Mouse (Mus musculus) C2C12 (cell line): ENCODE data around the gene Best3. TPM values are rescaled to one million over a fixed set of nuclear protein-coding genes. Genes with fewer than 3 reads are reported as not detected.

Source experiments
- H3K27me3 ChIP-seq: one replicate; pipeline ENCODE4 v1.6.1; 2011; ENCODE audit not compliant: control insufficient read depth, insufficient read depth, insufficient read length
- H3K36me3 ChIP-seq: one replicate; pipeline ENCODE4 v1.6.1; 2011; ENCODE audit not compliant: control insufficient read depth, insufficient read depth
- H3K4me3 ChIP-seq: one replicate; pipeline ENCODE4 v1.5.1; 2011; ENCODE audit warnings: mild to moderate bottlenecking, control low read depth; ENCODE audit not compliant: poor library complexity, insufficient read depth, severe bottlenecking
- H3K79me2 ChIP-seq: one replicate; pipeline ENCODE4 v1.6.1; 2011; ENCODE audit not compliant: control insufficient read depth, insufficient read depth
- H3K79me3 ChIP-seq: one replicate; pipeline ENCODE4 v1.6.1; 2011; ENCODE audit warnings: low read depth, control low read depth
- H3ac ChIP-seq: one replicate; pipeline ENCODE3; 2011; ENCODE audit warnings: low read depth; ENCODE audit not compliant: control insufficient read depth, insufficient read length
- CEBPB ChIP-seq: IDR thresholded peaks from one replicate; pipeline ENCODE4 v1.6.1; 2011; ENCODE audit warnings: low read depth, mild to moderate bottlenecking, control low read depth, moderate library complexity
- CTCF ChIP-seq: IDR thresholded peaks from one replicate; pipeline ENCODE4 v1.5.1; 2011; ENCODE audit not compliant: control insufficient read depth, insufficient read depth, insufficient read length
- FOSL1 ChIP-seq: IDR thresholded peaks from one replicate; pipeline ENCODE4 v1.8.0; 2011; ENCODE audit warnings: mild to moderate bottlenecking, low read length; ENCODE audit not compliant: poor library complexity, insufficient read depth, severe bottlenecking
- MAX ChIP-seq: IDR thresholded peaks from one replicate; pipeline ENCODE4 v1.6.1; 2011; ENCODE audit warnings: mild to moderate bottlenecking, control low read depth
- MYOD1 ChIP-seq: IDR thresholded peaks from one replicate; pipeline ENCODE4 v1.6.1; 2011; ENCODE audit warnings: low read depth; ENCODE audit not compliant: control insufficient read depth, insufficient read length
- MYOG ChIP-seq: IDR thresholded peaks from one replicate; pipeline ENCODE4 v1.6.1; 2011; ENCODE audit not compliant: control insufficient read depth, insufficient read length; ENCODE audit errors: extremely low read depth
- USF1 ChIP-seq: IDR thresholded peaks from one replicate; pipeline ENCODE4 v1.6.1; 2011; ENCODE audit warnings: low read depth, mild to moderate bottlenecking, control low read depth, moderate library complexity
- polyA plus RNA-seq: library from polyadenylated mRNA; unstranded; fragments of >200 nt; fragmentation: generic; extraction: Trizol; gene quantifications from one replicate; pipeline ENCODE4 v1.2.1, GENCODE M21; 2012; ENCODE audit warnings: missing spikeins

Gene Best3
- polyA plus RNA-seq, 1 experiment = 0.09 TPM

DNA sequence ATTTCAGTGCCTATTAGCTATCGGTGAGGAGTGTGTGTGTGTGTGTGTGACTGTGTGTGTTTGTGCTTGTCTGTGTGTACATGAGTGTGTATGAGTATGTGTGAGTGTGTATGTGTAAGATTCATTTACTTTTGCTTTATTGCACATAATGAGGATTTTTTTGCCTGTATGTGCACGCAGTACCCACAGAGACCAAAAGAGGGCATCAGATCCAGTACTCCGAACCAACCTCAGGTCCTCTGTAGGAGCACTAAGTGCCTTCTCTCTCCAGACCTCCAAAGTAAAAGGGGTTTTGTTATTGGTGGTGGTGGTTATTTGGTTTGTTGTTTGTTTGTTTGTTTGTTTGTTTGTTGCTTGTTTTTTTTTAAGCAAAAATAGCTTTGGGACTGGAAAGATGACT, 5.2 kb upstream of the Best3 start:
- no peaks in the 10 kb centered on the region for H3K27me3 ChIP-seq
- H3K79me3 ChIP-seq = no peaks in the 10 kb centered on the region
- H3K79me2 ChIP-seq = no peaks in the 10 kb centered on the region
- no peaks in the 10 kb centered on the region for H3K36me3 ChIP-seq
- no peak for TF ChIP-seq MYOG
- TF ChIP-seq CEBPB = no peak
- TF ChIP-seq CTCF = no peak
- no peak for TF ChIP-seq MAX
- TF ChIP-seq USF1 = no peak
- no peak for TF ChIP-seq MYOD1
- no peak for TF ChIP-seq FOSL1
- H3K4me3 ChIP-seq = no peak overlapping the region
- no peak overlapping the region for H3ac ChIP-seq

DNA sequence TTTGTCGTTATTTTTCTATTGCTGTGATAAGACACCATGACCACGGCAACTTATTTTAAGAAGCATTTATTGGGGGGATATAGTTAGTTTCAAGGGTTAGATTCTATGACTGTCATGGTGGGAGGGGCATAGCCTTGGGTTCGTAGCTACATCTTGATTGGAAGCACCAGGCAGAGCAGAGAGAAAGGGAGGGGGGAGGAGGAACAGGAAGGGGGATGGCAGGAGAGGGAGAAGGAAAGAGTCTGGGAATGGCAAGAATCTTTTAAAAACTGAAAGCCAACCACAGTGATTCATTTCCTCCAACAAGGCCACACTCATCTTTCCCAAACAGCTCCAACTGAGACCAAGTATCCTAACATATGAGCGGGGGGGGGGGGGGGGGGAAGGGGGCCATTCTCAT, 3.6 kb upstream of the Best3 start:
- no peaks in the 10 kb centered on the region for H3K79me3 ChIP-seq
- TF ChIP-seq CEBPB (no peak), MYOD1 (no peak), MYOG (no peak), CTCF (no peak), FOSL1 (no peak), USF1 (no peak)
- no peak overlapping the region for H3ac ChIP-seq
- no peak overlapping the region for H3K4me3 ChIP-seq
- no peaks in the 10 kb centered on the region for H3K27me3 ChIP-seq
- no peaks in the 10 kb centered on the region for H3K36me3 ChIP-seq
- H3K79me2 ChIP-seq = no peaks in the 10 kb centered on the region

DNA sequence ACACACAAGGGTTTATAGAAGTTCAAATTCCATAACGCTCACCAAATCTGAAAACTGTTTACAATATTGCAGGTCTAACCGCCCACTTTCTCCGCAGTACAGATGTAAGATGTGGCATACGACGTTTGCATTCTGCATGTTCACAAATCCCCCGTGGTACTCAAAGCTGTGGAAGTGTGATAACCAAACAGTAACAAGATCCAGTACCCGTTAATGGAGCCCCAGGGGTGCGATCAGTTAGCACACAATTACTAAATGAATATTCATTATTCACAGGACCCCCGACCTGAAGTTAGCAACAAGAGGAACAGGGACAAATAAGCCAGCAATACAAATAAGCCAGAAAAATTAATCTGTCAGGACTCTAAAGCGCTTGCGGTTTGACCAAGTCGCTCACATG, 1.3 kb upstream of the Best3 start:
- Histone ChIP-seq H3K4me3 (no peak overlapping the region), H3K36me3 (no peaks in the 10 kb centered on the region), H3K79me2 (no peaks in the 10 kb centered on the region), H3ac (no peak overlapping the region), H3K79me3 (no peaks in the 10 kb centered on the region), H3K27me3 (no peaks in the 10 kb centered on the region)
- TF ChIP-seq USF1 = no peak
- no peak for TF ChIP-seq MYOD1
- no peak for TF ChIP-seq CEBPB
- no peak for TF ChIP-seq MYOG
- TF ChIP-seq CTCF = no peak
- no peak for TF ChIP-seq FOSL1
- TF ChIP-seq MAX = no peak

DNA sequence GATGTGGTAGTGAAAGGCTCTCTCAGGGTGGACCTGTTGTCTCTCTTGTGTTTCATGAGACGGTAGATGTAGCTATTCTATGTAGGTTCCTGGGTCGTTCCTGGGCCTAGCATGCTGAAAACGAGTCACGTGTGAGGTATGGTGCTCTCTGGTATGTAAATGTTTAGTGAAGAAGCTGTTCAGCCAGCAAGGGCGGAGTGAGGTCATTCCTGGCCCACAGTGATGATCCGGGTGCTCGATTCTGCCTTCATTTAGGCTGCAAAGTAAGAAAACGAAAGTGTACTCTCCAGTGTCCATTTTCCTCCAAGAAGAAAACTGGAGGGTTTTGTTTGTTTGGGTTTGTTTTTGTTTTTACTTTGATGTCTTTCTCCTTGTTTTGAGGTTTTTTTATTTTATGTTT, 7.9 kb downstream of the Best3 start:
- H3K4me3 ChIP-seq = no peak overlapping the region
- no peaks in the 10 kb centered on the region for H3K79me2 ChIP-seq
- H3ac ChIP-seq = no peak overlapping the region
- no peaks in the 10 kb centered on the region for H3K79me3 ChIP-seq
- H3K27me3 ChIP-seq = no peaks in the 10 kb centered on the region
- H3K36me3 ChIP-seq = no peaks in the 10 kb centered on the region
- no peak for TF ChIP-seq MAX
- no peak for TF ChIP-seq MYOD1
- TF ChIP-seq CTCF = no peak

GRCm38 (mm10) chr10:116995162-116995561, 9.0 kb downstream of the Best3 start:
- H3K4me3 ChIP-seq = no peak overlapping the region

GRCm38 (mm10) chr10:116995584-116996235, 9.6 kb downstream of the Best3 start:
- Histone ChIP-seq H3K4me3 (no peak overlapping the region), H3ac (no peak overlapping the region), H3K27me3 (no peaks in the 10 kb centered on the region), H3K79me3 (no peaks in the 10 kb centered on the region), H3K36me3 (no peaks in the 10 kb centered on the region), H3K79me2 (no peaks in the 10 kb centered on the region)
- TF ChIP-seq FOSL1 (no peak), CTCF (no peak), CEBPB (no peak), MAX (no peak), MYOG (no peak), USF1 (no peak), MYOD1 (no peak)

More at GRCm38 (mm10) chr10:116995162-116995561, 9.0 kb downstream of the Best3 start:
- Histone ChIP-seq H3K79me2 (no peaks in the 10 kb centered on the region), H3K36me3 (no peaks in the 10 kb centered on the region), H3K79me3 (no peaks in the 10 kb centered on the region), H3K27me3 (no peaks in the 10 kb centered on the region), H3ac (no peak overlapping the region)
- TF ChIP-seq MAX (no peak), CTCF (no peak), FOSL1 (no peak)
